Mouse (Mus musculus) testis, postnatal 14 days (tissue): ENCODE data around the gene Bag5.
"Not testable (repeated sequence)": the region's sequence is repeated elsewhere in the genome, so short reads cannot be mapped to it uniquely, and the experiment has no call there.

ENCODE experiments used
- DNase-seq: peaks from one replicate; pipeline ENCODE4 v3.0.0; 2021; ENCODE audit warnings: low spot score

The Bag5 gene

GRCm38 (mm10) chr12:111713004-111713651, at the start of gene Bag5, which contains the start of gene Apopt1:
Gene Bag5, minus strand, starts transcription at chr12:111713257.
Gene Apopt1, plus strand, starts transcription at chr12:111713261.
- peak; percentile 91 for DNase-seq

- no peak for DNase-seq
Measured at GRCm38 (mm10) chr12:111760306-111760908, 47.4 kb upstream of the Bag5 start.

DNA sequence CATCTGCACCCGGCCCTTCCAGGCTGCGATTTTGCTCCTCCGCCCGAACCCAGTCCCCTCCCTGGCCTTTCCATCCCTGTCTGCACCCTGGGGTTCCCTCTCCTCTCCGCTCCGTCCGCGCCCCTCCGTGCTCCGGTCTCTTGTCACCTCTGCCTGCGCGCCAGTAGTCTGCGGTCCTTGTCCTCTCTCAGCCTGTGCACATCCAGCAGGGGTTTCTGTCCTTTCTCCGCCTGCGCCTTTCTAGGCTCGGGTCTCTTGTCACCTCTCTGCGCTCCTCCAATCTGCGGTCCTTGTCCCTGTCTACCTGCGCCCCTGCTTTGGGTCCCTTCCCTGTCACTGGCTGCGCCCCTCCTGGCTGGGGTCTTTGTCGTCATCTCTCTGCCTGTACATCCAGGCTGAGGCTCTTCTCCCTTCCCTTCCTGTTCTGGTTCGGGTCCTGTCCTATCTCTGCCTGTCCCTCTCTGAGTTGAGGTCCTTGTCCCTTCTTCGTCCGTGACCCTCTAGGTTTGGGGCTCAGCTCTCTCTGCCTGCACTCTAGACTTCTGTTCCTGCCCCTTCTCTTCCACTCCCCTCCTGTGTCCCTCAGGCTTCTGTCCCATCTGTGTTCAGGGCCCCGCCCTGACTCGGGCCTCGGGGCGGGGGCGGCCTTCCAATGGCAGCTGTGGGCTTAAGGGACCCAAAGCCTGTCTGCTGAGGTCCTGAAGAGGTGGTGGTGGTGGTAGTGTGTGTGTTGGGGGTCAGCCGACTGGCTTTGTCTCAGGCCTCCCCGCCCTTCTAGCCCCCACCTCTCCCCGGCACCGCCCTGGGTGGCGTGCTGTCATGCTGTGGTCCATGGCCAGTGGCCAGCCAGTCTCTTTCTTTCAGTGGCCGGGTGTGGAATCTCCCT, 46.4 kb upstream of the Bag5 start:
- no peak for DNase-seq

DNA sequence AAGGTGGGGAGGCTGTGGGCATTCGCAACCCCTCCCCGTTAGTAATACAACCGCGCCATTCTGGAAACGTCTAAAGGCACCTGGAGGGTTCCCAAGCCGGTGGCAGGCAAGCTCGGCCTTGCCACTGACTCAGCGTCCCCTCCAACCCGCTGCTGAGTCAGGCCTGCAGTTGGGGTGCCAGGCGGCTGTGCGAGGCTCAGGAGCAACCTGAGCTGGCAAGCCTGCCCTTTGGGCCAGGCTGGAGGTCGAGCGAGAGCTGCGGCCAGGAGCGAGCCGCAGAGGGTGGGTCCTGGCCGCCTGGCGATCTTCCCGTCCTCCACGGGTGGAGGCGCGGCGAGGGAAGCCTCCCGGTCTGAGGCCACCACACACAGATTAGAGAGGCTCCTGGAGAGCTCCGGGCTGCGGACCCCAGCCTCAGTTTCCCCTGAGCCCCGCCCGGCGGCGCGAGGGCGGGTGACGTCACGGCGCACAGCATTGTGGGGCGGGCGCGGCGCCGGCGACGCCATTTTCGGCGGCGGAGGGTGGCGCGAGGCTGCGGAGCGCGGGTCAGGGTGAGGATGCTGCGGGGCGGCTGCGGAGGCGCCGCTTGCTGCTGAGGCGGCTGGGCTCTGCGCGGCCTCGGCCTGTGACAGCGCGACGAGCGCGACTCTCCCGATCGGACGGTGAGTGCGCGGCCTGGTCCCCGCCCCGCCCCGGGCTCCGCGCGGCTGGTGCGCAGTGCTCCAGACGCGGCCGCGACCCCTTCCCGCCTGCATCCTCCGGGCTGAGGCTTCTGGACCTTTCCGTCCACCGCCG, 45.5 kb upstream of the Bag5 start, which contains the start of gene Klc1:
Gene Klc1 (plus strand): TSS at position 469 of the 795 bp plus-strand sequence.
- DNase-seq = peak; percentile 70

GRCm38 (mm10) chr12:111757561-111758325, 44.7 kb upstream of the Bag5 start:
- no peak for DNase-seq

DNA sequence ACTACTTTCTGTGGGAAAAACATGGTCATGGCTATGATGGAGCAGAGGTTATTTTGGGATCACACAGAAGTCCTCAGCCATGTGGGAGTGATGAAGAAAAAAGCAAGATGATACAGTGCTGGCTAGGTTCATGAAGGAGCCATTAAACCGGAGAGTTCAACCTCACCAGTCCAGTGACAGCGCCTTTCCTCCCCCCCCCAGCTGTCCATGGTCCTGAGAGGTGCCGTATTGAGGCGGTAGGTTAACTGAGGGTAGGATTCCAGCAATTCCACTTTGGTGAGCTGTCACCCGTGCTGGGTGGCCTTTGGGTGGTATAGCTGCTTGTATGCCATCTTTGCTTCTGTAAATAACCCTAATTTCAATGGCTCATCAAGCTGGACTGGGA, 43.6 kb upstream of the Bag5 start:
- no peak for DNase-seq

DNA sequence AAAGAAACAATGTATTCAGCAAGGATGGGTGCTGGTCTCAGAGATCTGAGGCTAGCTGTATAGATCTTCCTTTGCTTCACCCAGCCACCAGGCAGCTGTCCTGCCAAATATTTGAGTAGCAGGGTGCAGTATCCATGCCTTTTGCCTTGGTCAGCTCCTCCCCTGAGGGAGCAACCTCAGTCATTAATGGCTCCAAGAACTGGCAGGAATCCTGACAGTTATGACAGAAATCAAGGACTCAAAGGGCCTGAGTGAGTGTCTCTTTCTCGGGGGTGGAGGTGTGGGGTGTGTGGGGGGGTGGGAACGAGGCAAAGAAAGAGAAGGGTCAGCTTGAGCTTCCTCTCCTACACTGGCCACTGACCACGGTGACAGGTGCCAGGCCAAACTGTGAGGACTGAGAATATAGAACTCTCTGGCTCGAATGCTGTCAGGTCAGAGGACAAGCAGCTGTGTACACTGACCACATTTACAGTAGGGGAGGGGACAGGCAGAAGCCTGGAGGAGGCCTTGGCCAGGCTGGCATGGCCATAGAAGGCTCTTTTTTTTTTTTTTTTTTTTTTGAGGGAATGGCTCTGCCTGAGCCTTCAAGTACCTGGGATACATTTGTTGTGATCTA, 43.1 kb upstream of the Bag5 start:
- DNase-seq = no peak

GRCm38 (mm10) chr12:111755231-111755630, 42.2 kb upstream of the Bag5 start:
- DNase-seq = no peak

- no peak for DNase-seq
Measured at GRCm38 (mm10) chr12:111754710-111755109, 41.7 kb upstream of the Bag5 start.

- DNase-seq = no peak
Measured at GRCm38 (mm10) chr12:111753347-111753746, 40.3 kb upstream of the Bag5 start.

DNA sequence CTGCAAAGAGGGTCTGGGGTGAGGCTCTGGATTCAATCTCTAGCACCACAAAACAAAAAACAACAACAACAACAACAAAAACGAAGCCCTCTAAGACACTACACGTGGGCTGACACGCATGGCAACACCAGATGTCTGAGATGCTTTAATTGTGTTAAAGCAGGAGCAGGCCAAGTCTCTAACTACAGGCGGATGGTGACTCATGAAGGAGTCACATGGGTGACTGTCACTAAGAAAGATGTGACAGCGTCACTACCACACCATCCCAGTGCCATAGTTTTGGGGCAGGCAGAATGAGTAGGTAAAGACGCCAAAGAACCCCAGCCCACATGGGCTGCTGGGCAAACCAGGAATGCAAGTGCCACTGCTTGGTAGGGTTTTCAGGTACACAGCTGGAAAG, 39.4 kb upstream of the Bag5 start:
- DNase-seq = no peak

DNA sequence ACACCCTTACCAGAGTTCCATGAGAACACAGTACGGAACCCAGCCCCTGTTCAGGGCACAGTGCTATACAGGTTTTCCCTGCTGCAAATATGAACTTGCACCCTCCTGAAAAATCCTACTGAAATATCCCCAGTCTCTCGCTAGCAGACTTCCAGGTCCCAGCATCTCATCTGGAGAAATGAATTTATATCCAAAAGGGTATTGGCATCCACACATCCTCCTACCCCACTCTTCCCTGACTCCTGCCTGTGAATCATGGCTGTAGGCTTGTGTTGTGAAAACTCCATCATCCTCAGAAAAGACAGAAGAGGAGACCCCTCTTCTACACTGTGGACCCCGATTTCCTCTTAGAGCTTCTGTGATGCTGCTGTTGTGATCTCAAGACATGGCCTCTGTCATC, 37.7 kb upstream of the Bag5 start:
- no peak for DNase-seq

DNA sequence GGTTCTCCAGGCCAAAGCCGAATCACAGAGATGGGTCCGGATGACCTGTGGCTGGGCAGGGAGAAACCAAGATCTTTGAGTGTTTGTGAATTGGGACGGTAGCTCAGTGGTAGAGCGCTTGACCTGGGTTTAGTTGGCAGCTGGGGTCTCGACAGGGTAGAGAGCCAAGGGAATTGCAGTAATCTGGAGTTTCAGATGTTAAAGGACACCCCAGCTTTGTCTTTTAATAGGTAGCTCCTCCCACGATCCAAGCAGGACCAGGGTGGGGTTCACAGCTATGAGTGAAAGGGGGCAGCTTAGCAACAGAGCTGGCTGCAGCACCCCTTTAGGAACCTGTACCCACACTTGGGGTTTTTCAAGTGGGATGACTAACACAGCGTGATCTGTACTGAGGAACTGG, 34.4 kb upstream of the Bag5 start:
- no peak for DNase-seq

DNA sequence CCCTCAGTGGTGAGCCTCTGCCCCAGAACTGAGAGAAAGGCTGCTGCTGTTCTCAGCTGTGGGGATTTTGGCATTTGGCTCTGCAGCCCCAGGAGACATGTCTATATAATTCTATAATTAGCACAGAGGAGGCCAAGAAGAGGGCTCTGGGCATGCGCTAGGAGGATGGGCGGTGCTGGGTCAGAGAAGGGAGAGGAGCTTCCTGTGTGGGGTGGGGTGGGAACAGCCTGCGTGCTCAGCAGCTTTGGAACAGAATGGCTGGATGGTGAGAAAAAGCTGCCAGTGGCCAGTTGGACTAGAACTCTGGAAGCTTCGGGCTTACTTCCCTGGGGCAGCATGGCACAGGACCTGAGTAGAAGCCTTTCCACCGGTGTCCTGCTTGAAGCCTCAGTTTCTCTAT, 33.0 kb upstream of the Bag5 start:
- peak; percentile 53 for DNase-seq

- no peak for DNase-seq
Measured at GRCm38 (mm10) chr12:111745274-111745673, 32.2 kb upstream of the Bag5 start.

DNA sequence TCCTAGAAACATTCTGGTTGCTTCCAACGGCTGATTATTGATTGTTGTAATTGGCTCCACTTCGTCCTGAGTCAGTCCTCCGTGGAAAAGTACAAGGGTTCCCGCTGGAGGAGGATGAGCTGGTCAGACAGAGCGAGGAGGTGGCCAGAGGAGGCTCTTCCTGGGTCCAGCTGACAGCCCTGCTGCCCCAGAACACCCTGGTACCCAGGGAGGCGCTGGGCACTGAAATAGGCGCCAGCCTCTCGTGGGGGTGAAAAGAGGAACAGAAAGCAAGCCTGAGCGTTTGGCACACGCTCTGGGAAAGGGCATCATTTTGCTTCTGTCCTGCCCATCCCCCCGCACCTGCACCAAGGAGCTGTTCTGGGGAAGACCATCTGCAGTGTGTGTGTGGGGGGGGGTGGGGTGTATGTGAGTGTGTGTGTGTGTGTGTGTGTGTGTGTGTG, 30.9 kb upstream of the Bag5 start:
- DNase-seq = no peak

- peak; percentile 31 for DNase-seq
Measured at GRCm38 (mm10) chr12:111743419-111743818, 30.4 kb upstream of the Bag5 start.

DNA sequence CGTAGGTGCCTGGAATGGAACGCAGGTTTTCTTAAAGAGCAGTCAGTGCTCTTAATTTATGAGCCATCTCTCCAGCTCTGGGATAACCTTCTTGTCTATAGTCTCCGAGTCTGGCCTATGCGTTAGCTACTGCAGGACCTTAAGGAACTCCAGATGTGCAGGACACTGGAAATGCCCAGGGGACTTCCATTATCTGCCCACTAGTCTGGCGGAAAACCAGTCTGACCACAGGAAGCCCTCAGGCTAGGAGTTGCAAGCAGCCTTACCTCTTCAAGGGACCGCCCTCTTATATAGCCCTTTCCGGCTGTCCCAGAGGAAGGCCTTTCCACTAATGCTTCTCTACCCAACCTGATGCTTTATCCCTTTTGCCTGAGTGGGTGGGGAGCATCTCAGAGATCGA, 28.3 kb upstream of the Bag5 start:
- DNase-seq = no peak

DNA sequence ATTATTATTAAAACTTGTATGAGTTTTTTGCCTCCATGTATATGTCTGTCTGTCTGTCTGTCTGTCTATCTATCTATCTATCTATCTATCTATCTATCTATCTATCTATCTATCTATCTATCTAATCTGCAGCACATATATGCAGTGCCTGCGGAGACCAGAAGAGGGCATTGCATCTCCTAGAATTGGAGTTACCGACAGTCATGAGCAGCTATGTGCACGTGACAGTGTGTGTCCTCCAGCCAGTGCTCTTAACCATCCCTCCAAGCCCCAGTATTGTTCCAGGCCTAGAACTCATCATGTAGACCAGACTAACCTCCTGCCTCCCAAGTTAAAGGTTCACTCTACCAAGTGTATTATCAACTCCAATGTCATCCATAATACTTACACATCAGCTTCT, 25.7 kb upstream of the Bag5 start:
- no peak for DNase-seq

- no peak for DNase-seq
Measured at GRCm38 (mm10) chr12:111737370-111737769, 24.3 kb upstream of the Bag5 start.

DNA sequence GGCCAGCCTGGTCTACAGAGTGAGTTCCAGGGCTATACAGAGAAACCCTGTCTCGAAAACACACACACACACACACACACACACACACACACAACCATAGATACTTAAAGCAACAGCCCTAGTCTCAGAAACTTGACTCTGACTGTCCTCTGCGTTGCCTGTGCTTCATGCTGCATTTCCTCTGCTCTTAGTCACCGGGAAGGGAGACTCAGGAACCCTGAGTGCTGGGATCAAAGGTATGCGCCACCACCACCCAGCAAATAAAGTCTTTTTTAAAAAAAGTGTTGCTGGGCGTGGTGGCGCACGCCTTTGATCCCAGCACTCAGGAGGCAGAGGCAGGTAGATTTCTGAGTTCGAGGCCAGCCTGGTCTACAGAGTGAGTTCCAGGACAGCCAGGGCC, 23.6 kb upstream of the Bag5 start:
- DNase-seq = not testable (repeated sequence)
